Mouse (Mus musculus): ENCODE data around the gene Ly6g6f.
"Not testable (repeated sequence)": the region's sequence is repeated elsewhere in the genome, so short reads cannot be mapped to it uniquely, and the experiment has no call there.

The Ly6g6f gene

DNA sequence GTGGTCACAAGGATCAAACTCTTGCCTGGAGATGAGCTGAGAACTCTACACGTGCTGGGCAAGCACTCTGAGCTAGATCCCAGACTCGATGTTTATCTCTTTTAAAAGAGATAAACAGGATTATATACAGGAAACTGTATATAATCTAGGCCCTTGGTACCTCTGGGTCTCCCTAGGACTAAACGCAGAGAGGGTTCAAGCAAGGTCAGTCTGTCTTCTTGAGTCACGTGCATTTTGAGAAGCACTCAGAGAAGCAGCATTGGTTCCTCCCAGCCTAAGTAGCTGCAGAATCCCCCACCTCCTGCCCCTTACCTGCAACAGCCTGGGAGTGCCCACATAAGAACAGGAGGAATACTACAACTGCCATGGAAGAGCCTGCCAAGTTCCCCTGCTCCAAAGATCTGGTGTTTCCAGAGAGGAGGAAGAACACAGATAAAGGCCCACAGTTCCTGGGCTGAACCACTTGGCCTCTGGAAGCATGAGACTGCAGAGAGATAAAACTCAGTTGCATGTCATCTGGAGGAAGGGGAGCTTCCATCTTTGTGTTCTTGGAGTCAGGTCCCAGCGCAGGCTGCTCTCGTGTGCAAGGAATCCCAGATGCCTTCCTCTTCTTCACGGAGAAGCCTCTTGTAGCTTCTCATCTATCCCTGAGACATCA, at the start of gene Ly6g6f:
Gene Ly6g6f, minus strand, starts transcription at position 403 of the 658 bp plus-strand sequence.
- CTCF ChIA-PET, result interaction anchor here in 2 of 4 experiments (0.6 to 4.7 kb wide), 4 partner anchors 12 to 682 kb away, joined by 3 to 28 read pairs (median 4); no protein-coding TSS in a partner anchor
- POLR2A ChIA-PET, result interaction anchor here in 3 of 4 experiments (0.6 to 2.4 kb wide), 17 partner anchors 8 to 203 kb away, joined by 3 to 14 read pairs (median 3); partner anchors contain the start of genes Ly6g6e (in 2 of the 3), Ddx39b (in 1 of the 3), Gm20547 (in 1 of the 3) and Gpank1 (in 1 of the 3)

DNA sequence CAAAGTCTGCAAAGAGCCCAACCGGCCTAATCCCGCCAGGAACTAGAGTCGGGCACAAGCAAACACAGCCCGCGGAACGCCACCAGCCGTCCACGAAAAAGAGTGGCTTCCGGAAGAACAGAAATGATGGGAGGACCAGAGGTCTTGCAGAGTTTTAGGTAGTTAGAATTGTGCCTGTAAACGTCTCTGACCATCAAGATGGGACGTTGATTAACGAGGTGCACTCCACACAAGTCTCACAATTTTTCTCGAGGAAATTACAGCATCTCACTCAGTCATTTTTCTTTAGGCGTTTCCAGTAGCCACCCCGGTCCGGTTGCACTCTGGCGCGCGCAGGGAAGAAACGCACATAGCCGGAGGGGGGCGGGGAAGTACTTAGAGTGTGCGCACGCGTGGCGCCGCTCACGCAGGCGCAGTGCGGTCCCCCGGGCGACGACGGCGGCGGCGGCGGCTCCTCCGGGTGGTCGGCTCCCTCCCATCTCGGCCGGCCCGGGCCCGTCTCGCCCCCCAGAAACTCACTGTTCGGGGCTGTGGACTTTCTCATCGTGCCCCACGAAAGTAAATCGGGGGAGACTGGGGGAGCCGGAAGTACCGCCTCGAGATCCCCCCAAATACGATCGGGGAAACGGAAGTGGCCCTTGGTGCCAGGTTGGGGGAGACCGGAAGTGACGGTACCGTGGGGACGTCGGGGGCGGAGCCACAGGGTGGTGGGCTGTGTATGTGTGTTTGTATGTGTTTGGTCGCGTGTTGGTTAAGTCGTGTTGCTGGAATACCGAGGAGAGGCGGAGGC, 49.6 kb upstream of the Ly6g6f start, which contains the start of gene Bag6:
Gene Bag6, plus strand, starts transcription at position 378 of the 790 bp plus-strand sequence.
- ChIA-PET CTCF (no interaction called here), POLR2A (interaction anchor here in 2 of 4 experiments (0.6 to 1.5 kb wide), 7 partner anchors 9 to 752 kb away, joined by 3 to 6 read pairs (median 5); partner anchors contain the start of genes Csnk2b (in 2 of the 2), Gpank1 (in 2 of the 2), D17H6S53E (in 1 of the 2) and Ddx39b (in 1 of the 2))

DNA sequence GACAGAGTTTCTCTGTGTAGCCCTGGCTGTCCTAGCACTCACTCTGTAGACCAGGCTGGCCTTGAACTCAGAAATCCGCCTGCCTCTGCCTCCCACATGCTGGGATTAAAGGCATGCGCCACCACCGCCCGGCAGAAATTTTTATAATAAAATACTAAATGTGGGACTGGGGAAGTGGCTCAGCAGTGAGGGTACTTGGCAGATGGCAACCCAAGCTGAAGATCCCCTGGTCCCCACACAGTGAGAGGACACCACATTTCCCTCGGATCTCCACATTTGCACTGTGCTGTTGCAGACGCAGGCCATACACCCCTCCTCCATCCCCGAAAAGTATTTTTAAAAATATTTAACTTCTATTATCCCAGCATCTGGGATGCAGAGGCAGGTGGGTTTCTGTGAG, 48.1 kb upstream of the Ly6g6f start:
- POLR2A ChIA-PET, result interaction anchor here in 2 of 4 experiments (1.5 to 5.2 kb wide), 8 partner anchors 12 to 181 kb away, joined by 5 to 56 read pairs (median 25); partner anchors contain the start of genes Csnk2b (in 2 of the 2), Ddx39b (in 2 of the 2) and Gpank1 (in 2 of the 2)
- CTCF ChIA-PET, result interaction anchor here in 1 of 4 experiments (0.6 kb wide), 1 partner anchor 35 kb away, joined by 3 read pairs; no protein-coding TSS in a partner anchor

DNA sequence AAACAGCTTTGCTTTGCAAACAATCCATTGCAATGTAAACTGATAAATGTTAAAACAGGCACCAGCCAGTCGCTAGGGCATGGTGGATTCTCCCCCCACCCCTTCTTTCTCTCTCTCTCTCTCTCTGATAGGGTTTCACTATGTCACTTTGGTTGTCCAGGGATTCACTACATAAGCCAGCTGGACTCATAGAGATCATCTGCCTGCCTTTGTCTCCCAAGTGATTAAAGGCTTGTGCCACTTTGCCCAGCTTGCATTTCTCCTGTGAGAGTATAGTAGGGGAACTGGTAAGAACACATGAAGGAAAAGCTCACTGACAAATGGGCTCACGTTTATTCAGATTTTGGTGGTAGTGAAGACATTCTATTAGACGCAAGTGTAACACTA, 46.8 kb upstream of the Ly6g6f start:
- POLR2A ChIA-PET, result interaction anchor here (0.6 to 5.2 kb wide), 37 partner anchors 8 to 488 kb away, joined by 3 to 56 read pairs (median 4); partner anchors contain the start of genes Ddx39b (in 3 of the 4), Csnk2b (in 2 of the 4), Gpank1 (in 2 of the 4) and Ddah2 (in 1 of the 4)
- CTCF ChIA-PET, result interaction anchor here (0.6 to 1.5 kb wide), 7 partner anchors 8 to 123 kb away, joined by 3 to 8 read pairs (median 4); partner anchors contain the start of genes Csnk2b (in 2 of the 4) and Gpank1 (in 1 of the 4)

DNA sequence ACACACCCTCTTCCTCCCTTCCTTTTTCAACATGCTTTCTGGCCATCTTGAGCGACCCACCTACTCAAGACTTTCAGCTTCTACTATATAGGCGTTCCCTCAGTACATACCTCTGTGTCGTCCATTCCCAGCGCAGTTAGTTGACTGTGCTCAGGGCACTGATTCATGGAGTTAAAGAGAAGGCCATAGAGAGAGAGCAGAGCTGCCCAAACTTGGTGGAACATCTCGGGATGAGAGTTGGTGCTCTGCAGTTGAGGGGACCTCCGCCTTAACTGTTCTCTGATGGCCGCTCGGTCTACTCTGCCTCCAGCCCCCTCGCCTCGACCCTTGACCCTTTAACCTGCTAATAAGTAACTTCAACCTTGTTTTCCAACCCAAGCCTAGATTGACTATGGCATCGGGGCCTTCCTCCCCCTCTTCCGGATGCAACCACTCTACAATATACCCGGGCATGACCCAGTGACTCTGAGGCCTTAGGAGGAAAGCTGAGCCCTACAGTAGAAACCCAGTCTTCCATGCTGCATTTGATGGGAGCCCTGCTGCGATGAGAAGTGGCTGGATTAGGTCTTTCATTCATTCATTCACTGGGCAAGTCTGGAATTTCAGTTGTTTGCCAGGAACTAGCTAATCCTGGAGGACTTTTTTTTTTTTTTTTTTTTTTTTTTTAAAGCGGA, 46.2 kb upstream of the Ly6g6f start, which contains the start of gene Apom:
Gene Apom, minus strand, starts transcription at position 551 of the 674 bp plus-strand sequence.
- ChIA-PET POLR2A (interaction anchor here (0.6 to 5.2 kb wide), 42 partner anchors 9 to 487 kb away, joined by 3 to 56 read pairs (median 4); partner anchors contain the start of genes Csnk2b (in 3 of the 4), Ddx39b (in 3 of the 4), Gpank1 (in 3 of the 4) and Ddah2 (in 1 of the 4)), CTCF (interaction anchor here (0.6 to 2.0 kb wide), 10 partner anchors 9 to 123 kb away, joined by 3 to 8 read pairs (median 4); partner anchors contain the start of genes Csnk2b (in 3 of the 4) and Gpank1 (in 2 of the 4))

DNA sequence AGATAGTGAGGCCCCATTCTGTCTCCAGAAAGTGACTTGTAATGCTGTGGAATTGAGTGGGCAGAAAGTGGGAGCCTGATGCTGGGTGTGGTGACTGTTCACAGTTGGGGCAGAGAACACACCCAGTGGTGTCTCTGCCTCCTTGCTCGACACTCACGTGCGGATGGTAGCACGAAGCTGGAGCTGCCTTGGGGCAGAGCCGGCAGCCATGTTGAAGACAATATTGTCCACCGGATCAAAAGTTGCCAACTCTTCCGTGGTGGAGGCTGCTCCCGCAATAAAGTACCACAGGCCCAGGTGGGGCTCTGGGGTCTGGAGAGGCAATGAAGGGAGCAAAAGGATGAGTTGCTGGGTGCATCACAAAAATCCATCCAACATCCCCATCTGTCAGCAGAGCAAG, 45.6 kb upstream of the Ly6g6f start:
- POLR2A ChIA-PET, result interaction anchor here in 3 of 4 experiments (0.6 to 5.2 kb wide), 35 partner anchors 8 to 206 kb away, joined by 3 to 56 read pairs (median 4); partner anchors contain the start of genes Csnk2b (in 3 of the 3), Ddx39b (in 3 of the 3), Gpank1 (in 3 of the 3) and Atp6v1g2 (in 1 of the 3)
- CTCF ChIA-PET, result interaction anchor here in 3 of 4 experiments (0.6 to 2.0 kb wide), 6 partner anchors 9 to 114 kb away, joined by 3 to 6 read pairs (median 4); partner anchors contain the start of genes Csnk2b (in 1 of the 3) and Gpank1 (in 1 of the 3)

DNA sequence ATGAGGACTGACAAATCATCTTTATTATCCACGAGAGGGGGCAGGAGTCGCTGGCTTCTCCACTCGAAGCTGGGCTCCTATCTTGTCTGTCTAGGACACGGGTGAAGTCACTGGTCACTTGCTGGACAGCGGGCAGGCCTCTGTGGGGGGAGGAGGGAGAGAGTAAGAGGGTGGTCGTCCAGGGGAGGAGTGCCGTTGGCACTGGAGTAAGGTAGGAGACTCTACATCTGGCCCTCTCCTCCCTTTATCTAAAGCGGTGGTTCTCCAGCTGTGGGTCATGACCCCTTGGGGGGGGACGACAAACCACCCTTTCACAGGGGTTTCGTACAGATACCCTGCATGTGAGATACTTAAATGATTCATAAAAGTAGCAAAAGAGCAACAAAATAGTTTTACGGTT, 43.6 kb upstream of the Ly6g6f start:
- CTCF ChIA-PET, result interaction anchor here in 2 of 4 experiments (0.7 to 0.9 kb wide), 2 partner anchors 174 to 197 kb away, joined by 4 to 5 read pairs; no protein-coding TSS in a partner anchor
- POLR2A ChIA-PET, result interaction anchor here in 2 of 4 experiments (0.9 to 5.2 kb wide), 11 partner anchors 8 to 164 kb away, joined by 3 to 56 read pairs (median 23); partner anchors contain the start of genes Csnk2b (in 2 of the 2), Ddx39b (in 2 of the 2) and Gpank1 (in 2 of the 2)

DNA sequence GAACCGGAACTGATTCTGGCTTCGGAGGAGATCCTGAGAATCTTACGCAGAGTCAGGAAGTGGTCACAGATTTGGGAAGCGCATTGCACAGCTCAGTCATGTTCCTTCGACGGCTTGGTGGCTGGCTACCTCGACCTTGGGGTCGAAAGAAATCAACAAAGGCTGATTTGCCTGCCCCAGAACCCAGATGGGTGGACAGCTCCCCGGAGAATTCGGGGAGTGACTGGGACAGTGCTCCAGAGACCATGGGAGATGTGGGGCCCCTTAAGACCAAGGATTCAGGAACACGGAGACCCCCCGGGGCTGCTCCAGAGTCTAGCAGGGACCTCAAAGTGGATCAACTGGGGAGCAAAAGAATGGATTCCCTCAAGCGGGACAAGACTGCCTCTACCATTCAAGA, 41.6 kb upstream of the Ly6g6f start:
- POLR2A ChIA-PET, result interaction anchor here (0.6 to 4.1 kb wide), 32 partner anchors 8 to 229 kb away, joined by 3 to 27 read pairs (median 7); partner anchors contain the start of genes Ddx39b (in 2 of the 4), C2 (in 1 of the 4), Ddah2 (in 1 of the 4) and Ehmt2 (in 1 of the 4)
- CTCF ChIA-PET, result interaction anchor here in 3 of 4 experiments (0.6 to 1.9 kb wide), 7 partner anchors 17 to 106 kb away, joined by 3 to 9 read pairs (median 3); no protein-coding TSS in a partner anchor

DNA sequence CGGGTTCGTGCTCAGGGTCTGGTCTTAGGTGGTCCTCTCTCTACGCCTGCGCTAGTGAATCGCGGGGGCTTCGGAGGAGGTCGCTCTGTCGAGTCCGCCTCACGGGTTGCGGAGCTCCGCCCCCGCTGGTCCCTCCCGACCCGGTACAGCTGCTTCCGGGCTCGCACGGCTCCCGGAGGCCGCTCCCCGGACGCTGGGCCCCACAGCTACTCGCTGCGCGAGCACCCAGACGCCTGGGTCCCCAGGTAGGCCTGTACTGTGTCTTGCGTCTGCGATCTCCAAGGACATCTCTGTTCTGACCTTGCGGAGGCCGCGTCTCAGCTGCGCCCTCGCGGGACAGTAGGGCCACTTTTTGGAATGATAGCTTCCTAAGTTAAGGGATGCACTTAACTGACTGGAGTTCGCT, 40.8 kb upstream of the Ly6g6f start, which contains the start of gene D17H6S53E:
Gene D17H6S53E, plus strand, starts transcription at position 168 of the 406 bp plus-strand sequence.
- CTCF ChIA-PET, result interaction anchor here (0.5 to 1.9 kb wide), 13 partner anchors 40 to 813 kb away, joined by 3 to 13 read pairs (median 4); partner anchors contain the start of gene Ltb (in 1 of the 4)
- POLR2A ChIA-PET, result interaction anchor here (0.6 to 4.1 kb wide), 53 partner anchors 8 to 228 kb away, joined by 3 to 27 read pairs (median 4); partner anchors contain the start of genes Ddah2 (in 2 of the 4), Ddx39b (in 2 of the 4), Msh5 (in 2 of the 4) and Abhd16a (in 1 of the 4)

DNA sequence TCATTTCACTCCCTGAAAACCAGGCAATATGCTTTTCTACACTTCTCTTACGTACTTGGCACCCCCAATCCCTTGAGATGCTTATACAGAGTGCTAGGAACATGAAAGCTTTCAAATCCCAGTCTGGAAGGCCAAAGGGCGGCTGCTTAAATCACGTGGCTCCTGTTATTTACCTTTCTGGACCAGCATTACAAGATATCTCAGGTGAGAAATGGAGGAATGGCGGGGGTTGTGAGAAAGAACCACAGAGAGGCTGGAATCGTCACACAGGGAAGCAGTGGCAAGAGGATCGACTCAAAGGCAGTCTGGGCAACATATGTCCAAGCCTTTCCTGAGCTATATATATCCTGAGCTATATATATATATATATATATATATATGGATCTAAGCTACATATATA, 40.2 kb upstream of the Ly6g6f start:
- ChIA-PET CTCF (interaction anchor here in 3 of 4 experiments (0.6 to 1.9 kb wide), 12 partner anchors 41 to 812 kb away, joined by 3 to 9 read pairs (median 4); partner anchors contain the start of gene Ltb (in 1 of the 3)), POLR2A (interaction anchor here (0.6 to 4.1 kb wide), 48 partner anchors 9 to 177 kb away, joined by 3 to 27 read pairs (median 6); partner anchors contain the start of genes Ddah2 (in 2 of the 4), Ddx39b (in 2 of the 4), Msh5 (in 2 of the 4) and Abhd16a (in 1 of the 4))

DNA sequence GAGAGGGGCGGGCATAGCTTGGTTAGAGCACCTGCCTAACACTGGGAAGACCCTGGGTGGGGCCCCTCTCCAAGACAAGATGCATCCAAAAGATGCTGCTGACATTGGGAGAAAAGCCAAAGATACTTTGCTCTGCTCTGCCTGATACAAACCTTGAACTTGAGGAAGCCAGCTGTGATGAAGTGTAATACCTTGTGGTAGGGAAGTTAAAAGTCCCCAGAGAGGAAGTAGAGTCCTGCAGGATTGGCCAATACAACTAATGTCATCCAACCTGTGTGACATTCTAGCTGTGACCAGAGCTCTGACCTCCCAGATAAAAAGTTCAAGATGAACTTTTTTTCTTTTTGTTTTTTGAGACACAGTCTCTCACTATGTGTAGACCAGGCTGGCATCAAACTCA, 39.7 kb upstream of the Ly6g6f start:
- ChIA-PET POLR2A (interaction anchor here in 2 of 4 experiments (0.6 to 4.1 kb wide), 22 partner anchors 8 to 175 kb away, joined by 3 to 27 read pairs (median 6); partner anchors contain the start of genes Ddah2 (in 2 of the 2), Abhd16a (in 1 of the 2), Bag6 (in 1 of the 2) and Ddx39b (in 1 of the 2)), CTCF (interaction anchor here in 2 of 4 experiments (0.6 to 1.6 kb wide), 3 partner anchors 44 to 214 kb away, joined by 3 to 6 read pairs (median 5); no protein-coding TSS in a partner anchor)

DNA sequence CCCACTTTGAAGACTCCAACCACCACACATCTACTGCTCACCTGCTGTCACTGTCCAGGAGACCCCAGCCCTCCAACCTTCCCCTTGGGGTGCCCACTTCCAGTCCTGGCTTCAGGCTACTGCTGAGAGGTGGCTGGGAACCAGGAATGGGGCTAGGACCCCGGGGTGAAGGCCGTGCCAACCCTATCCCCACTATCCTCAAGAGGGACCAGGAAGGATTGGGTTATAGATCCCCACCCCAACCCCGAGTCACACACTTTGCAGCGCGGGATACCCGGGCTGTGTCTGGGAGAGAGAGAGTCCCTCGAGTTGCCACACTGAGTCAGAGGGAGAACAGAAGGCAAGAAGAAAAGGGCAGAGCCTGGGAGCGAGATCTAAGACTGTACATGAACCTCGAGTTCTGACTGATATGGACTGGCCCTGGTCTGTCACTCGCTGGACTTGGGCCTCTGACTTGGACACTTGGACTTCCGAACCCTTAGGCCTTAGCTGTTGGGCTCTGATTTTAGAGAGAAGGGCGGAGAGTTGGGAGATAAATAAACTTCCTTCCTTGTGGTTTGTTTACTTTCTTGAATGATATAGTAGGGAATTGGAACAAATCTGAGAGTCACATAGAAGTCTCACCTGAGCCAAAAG, 39.0 kb upstream of the Ly6g6f start:
- ChIA-PET POLR2A (interaction anchor here in 2 of 4 experiments (0.8 to 3.9 kb wide), 9 partner anchors 8 to 117 kb away, joined by 3 to 22 read pairs (median 12); partner anchors contain the start of genes Ddah2 (in 2 of the 2), Ddx39b (in 1 of the 2) and Msh5 (in 1 of the 2)), CTCF (interaction anchor here in 1 of 4 experiments (1.6 kb wide), 1 partner anchor 103 kb away, joined by 5 read pairs; no protein-coding TSS in a partner anchor)

DNA sequence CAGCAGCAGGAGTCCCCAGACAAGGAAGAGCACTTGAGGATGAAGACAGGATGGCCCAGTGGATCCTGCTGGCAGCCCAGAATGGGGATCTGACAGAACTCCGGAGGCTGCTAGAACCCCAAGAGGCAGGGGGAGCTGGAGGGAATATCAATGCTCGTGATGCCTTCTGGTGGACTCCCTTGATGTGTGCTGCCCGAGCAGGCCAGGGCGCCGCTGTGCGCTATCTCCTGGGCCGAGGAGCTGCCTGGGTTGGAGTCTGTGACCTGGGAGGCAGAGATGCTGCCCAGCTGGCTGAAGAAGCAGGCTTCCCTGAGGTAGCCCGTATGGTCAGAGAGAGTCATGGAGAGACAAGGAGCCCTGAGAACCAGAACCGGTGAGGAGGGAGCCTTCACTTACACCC, 37.9 kb upstream of the Ly6g6f start:
- CTCF ChIA-PET, result not testable (repeated sequence)
- POLR2A ChIA-PET, result interaction anchor here in 1 of 4 experiments (1.7 to 4.0 kb wide), 3 partner anchors 8 to 130 kb away, joined by 4 to 40 read pairs (median 27); partner anchors contain the start of gene Apom

DNA sequence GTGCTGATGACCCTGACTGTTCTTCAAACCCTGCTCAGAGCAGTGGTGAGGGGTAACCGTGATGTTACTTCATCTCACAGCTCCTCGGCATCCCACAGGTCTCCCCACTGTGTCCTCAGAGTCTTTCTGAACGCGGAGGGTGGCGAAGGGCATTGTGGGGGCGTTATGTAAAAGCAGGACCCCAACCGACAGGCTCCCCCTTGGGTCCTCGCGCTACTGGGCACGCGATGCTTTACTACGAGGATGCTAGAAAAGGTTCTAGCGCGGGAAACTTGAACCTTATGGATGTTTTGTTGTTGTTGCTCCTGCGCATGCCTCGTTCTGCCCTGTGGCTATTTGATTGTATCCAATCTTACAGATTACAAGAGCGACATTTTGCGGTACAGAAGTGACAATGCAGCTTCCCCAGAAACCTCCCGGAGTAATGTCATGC, 36.5 kb upstream of the Ly6g6f start, which contains the start of gene Csnk2b:
Gene Csnk2b, minus strand, starts transcription at position 183 of the 433 bp plus-strand sequence.
- ChIA-PET POLR2A (interaction anchor here (0.5 to 4.4 kb wide), 70 partner anchors 9 to 1034 kb away, joined by 3 to 43 read pairs (median 4); partner anchors contain the start of genes Ddx39b (in 3 of the 4), Abhd16a (in 2 of the 4), Apom (in 2 of the 4) and Msh5 (in 2 of the 4)), CTCF (interaction anchor here (0.7 to 2.1 kb wide), 16 partner anchors 9 to 133 kb away, joined by 3 to 9 read pairs (median 4); partner anchors contain the start of genes Apom (in 2 of the 4) and Atp6v1g2 (in 1 of the 4))
